Mouse (Mus musculus) limb, embryonic 15.5 days (tissue): ENCODE results near the gene Gm14226. TPM values are rescaled to one million over a fixed set of nuclear protein-coding genes. Genes with fewer than 3 reads are reported as not detected.
A peak's percentile ranks its signal among the peaks of the same experiment; 100 is the strongest.
"Not testable (repeated sequence)": the region's sequence is repeated elsewhere in the genome, so short reads cannot be mapped to it uniquely, and the experiment has no call there.

ENCODE experiments used
- ATAC-seq: fragments of 200-750 bp; cut with Nextera tagmentation; 2 replicates; pipeline ENCODE4 v1.8.0; 2017; ENCODE audit warnings: low read depth, moderate TSS enrichment; ENCODE audit not compliant: insufficient number of reproducible peaks, low FRiP score, low TSS enrichment
- H3K27ac ChIP-seq: fragments of 300-500 bp; sonication (generic); 2 replicates; pipeline ENCODE4 v1.5.1; 2015; ENCODE audit warnings: moderate library complexity, mild to moderate bottlenecking, inconsistent platforms
- H3K27me3 ChIP-seq: fragments of 300-500 bp; sonication (generic); 2 replicates; pipeline ENCODE4 v1.6.1; 2015; ENCODE audit warnings: inconsistent platforms
- H3K36me3 ChIP-seq: fragments of 300-500 bp; sonication (generic); 2 replicates; pipeline ENCODE4 v1.6.1; 2015; ENCODE audit warnings: inconsistent platforms
- H3K4me1 ChIP-seq: fragments of 300-500 bp; sonication (generic); 2 replicates; pipeline ENCODE4 v1.6.1; 2015; ENCODE audit warnings: inconsistent platforms
- H3K4me2 ChIP-seq: fragments of 300-500 bp; sonication (generic); 2 replicates; pipeline ENCODE4 v1.6.1; 2015; ENCODE audit warnings: mild to moderate bottlenecking, inconsistent platforms
- H3K4me3 ChIP-seq: fragments of 300-500 bp; sonication (generic); 2 replicates; pipeline ENCODE4 v1.5.1; 2015; ENCODE audit warnings: mild to moderate bottlenecking, inconsistent platforms
- H3K9ac ChIP-seq: fragments of 300-500 bp; sonication (generic); 2 replicates; pipeline ENCODE4 v1.6.1; 2015; ENCODE audit warnings: inconsistent platforms
- H3K9me3 ChIP-seq: fragments of 300-500 bp; sonication (generic); 2 replicates; pipeline ENCODE4 v1.6.1; 2016; ENCODE audit warnings: inconsistent platforms
- WGBS: fragments of 180-500 bp; shearing (Covaris S2); methylation state at CpG from one replicate; pipeline ENCODE4 v1.1.7; 2015; 5-methylcytosine and 5-hydroxymethylcytosine counted together
- polyA plus RNA-seq: library from polyadenylated mRNA; unstranded; fragments of >200 nt; fragmentation: Nextera tagmentation; extraction: Ambion mirVana; gene quantifications from 2 replicates; pipeline ENCODE4 v1.2.1, GENCODE M21; 2015

The Gm14226 gene
- polyA plus RNA-seq, 1 experiment from 2014 or later = 3.7 TPM

- WGBS = 1% methylated on average over 45 of the region's 45 CpGs
- no peaks in the 10 kb centered on the region for H3K9me3 ChIP-seq
Measured at GRCm38 (mm10) chr2:155050504-155051236, 32.6 kb downstream of the Gm14226 start.

DNA sequence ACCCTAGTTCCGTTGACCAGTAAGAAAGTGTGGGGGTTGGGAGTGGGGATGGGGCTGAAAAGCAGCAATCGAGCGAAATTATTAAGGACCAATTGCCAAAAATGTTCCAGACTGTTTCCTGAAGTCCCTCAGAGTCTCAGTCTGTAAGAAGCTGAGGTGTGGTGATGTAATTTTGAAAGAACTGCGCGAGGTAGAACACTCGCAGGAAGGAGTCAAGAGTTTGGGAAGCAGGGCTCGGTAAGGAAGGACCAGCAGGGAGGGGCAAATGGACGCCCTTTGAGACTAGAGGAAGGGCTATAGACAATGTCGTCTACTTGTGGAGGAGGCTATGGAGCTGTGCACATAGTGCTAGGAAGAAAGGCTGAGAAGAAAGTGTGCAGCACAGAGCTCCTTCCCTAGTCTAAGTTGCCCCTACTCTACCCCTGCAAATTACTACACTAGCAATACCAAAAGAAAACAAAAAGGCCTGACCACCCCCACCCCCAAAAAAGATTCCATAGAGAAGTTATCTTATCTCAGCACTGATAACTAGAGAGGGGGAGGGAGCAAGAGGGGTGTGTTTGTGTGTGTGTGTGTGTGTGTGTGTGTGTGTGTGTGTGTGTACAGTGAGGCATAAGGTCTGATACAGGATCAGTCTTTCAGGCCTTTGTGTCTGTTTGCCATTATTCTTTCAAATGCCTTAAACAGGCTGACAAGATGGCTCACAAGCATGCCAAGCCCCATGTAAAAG is 33.7 kb downstream of the Gm14226 start:
- Histone ChIP-seq H3K27me3 (no peaks in the 10 kb centered on the region), H3K4me2 (peak overlapping the region; percentile 91), H3K4me1 (peaks cover 24% of the 10 kb centered on the region), H3K4me3 (peak overlapping the region; percentile 62), H3K9ac (peak overlapping the region; percentile 40; the same call in 1 of the 2 replicates), H3K9me3 (no peaks in the 10 kb centered on the region), H3K36me3 (no peaks in the 10 kb centered on the region), H3K27ac (peak overlapping the region; percentile 88)
- WGBS = 19% methylated on average over 9 of the region's 9 CpGs
- ATAC-seq = no peak

More at GRCm38 (mm10) chr2:155050504-155051236, 32.6 kb downstream of the Gm14226 start:
- Histone ChIP-seq H3K36me3 (no peaks in the 10 kb centered on the region), H3K9ac (peak overlapping the region; percentile 49), H3K4me3 (peak overlapping the region; percentile 62), H3K27ac (peak overlapping the region; percentile 88), H3K4me2 (peak overlapping the region; percentile 91), H3K4me1 (peaks cover 24% of the 10 kb centered on the region), H3K27me3 (no peaks in the 10 kb centered on the region)
- ATAC-seq = peak; percentile 90

DNA sequence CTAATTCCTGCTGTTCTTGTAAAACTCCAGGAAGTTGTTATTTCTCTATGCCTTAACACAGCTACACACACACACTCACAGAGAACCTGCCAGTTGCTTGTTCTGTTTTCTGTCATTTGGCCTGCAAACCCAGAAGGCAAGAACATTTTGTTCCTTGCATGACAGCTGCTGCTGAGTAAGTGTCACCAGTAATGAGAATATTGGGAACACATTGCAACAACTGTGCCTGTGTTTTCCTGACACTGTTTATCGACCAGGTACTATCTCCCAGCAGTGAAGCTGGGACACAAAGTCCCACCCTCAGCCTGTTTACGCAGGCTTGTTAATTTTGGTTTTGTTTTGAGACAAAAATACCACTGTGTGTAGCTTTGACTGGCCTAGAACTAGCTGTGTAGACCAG is 34.6 kb downstream of the Gm14226 start:
- H3K9ac ChIP-seq = no peak overlapping the region
- no peak overlapping the region for H3K4me2 ChIP-seq
- H3K4me3 ChIP-seq = no peak overlapping the region
- H3K9me3 ChIP-seq = no peaks in the 10 kb centered on the region
- H3K27ac ChIP-seq = no peak overlapping the region
- peaks cover 19% of the 10 kb centered on the region for H3K4me1 ChIP-seq
- 52% methylated on average over 2 of the region's 2 CpGs for WGBS
- H3K36me3 ChIP-seq = no peaks in the 10 kb centered on the region
- no peak for ATAC-seq
- H3K27me3 ChIP-seq = no peaks in the 10 kb centered on the region

DNA sequence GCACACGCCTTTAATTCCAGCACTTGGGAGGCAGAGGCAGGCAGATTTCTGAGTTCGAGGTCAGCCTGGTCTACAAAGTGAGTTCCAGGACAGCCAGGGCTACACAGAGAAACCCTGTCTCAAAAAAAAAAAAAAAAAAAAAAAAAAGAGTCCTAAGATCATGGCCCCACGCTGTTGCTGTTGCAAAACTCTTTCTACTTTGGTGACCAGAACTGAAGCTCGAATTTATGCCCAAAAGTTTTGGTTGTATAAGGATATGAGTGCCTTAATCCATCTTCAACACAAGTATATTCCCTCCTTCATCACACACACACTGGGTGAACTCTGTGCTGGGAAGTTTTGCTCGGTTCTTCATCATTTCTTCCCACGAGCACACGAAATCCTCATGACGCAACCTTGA is 35.4 kb downstream of the Gm14226 start:
- H3K4me1 ChIP-seq = peaks cover 15% of the 10 kb centered on the region
- ATAC-seq, H3K27ac ChIP-seq, H3K27me3 ChIP-seq, H3K4me3 ChIP-seq, H3K9me3 ChIP-seq, H3K36me3 ChIP-seq, H3K4me2 ChIP-seq, H3K9ac ChIP-seq: not testable (repeated sequence)
- WGBS = 93% methylated on average over 8 of the region's 8 CpGs

DNA sequence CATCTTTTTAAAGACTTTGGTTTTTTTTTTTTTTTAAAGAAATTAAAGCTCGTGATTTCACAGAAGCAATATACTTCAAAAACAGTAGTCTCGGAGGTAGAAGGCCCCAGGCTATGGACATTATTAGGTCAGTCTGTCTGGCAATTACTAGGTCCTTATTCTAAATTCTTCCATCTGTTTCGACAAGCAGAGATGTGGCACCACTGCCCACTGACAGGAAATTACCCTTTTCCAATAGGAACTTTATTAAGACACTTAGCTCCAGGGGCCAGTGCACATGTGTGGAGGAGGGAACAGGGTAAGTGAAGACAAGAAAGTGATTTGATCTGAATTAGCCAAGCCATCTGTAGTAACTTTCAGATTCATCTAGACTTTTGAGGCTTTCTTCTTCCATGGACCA is 36.6 kb downstream of the Gm14226 start:
- no peak overlapping the region for H3K27ac ChIP-seq
- ATAC-seq = no peak
- H3K36me3 ChIP-seq = peaks cover 7% of the 10 kb centered on the region
- H3K4me1 ChIP-seq = peaks cover 15% of the 10 kb centered on the region
- no peaks in the 10 kb centered on the region for H3K27me3 ChIP-seq
- H3K9ac ChIP-seq = no peak overlapping the region
- no peak overlapping the region for H3K4me2 ChIP-seq
- H3K4me3 ChIP-seq = no peak overlapping the region
- 22% methylated on average over 3 of the region's 3 CpGs for WGBS
- H3K9me3 ChIP-seq = no peaks in the 10 kb centered on the region

DNA sequence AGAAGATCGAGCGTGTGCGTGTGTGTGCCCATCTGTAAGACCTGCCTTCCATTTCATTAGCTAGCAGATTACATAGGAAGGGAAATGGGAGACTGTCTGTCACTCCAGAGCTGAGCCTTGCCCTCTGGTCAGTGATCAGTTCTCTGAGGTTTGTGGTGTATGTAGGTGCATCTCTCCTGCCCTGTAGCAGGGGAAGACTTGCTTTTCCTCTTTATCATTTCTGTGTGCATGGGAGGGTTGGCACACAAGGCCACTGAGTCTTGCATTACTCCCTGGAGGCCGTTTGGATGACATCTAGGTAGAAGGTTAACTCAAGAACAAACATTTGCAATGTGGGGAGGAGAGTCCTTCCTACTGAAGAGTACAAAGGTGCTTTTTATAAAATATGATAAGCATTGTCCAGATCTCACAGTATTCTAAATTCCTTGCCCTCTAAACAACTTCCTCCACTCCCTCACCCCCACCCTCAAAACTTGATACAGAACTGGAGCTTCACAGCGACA is 38.1 kb downstream of the Gm14226 start:
- Histone ChIP-seq H3K27me3 (no peaks in the 10 kb centered on the region), H3K9ac (no peak overlapping the region), H3K9me3 (no peaks in the 10 kb centered on the region), H3K36me3 (peaks cover 14% of the 10 kb centered on the region), H3K27ac (no peak overlapping the region), H3K4me1 (peaks cover 8% of the 10 kb centered on the region), H3K4me3 (no peak overlapping the region), H3K4me2 (no peak overlapping the region)
- WGBS = 79% methylated on average over 5 of the region's 5 CpGs
- no peak for ATAC-seq

DNA sequence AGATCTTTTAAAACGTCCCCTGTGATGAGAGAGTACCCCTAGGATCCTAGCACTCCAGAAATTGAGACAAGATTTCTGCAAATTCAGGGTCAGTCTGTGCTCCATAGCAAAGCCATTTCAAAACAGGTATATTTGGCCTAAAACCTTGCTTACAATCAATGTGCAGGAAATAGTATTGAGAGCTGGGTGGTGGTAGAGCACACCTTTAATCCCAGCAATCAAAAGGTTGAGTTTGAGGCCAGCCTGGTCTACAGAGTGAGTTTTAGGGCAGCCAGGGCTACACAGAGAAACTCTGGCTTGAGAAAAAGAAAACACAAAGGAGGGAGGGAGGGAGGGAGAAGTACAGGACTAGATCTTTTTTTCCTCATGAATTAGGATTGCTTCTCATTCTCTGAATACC is 39.3 kb downstream of the Gm14226 start:
- Histone ChIP-seq H3K36me3 (peaks cover 27% of the 10 kb centered on the region), H3K27ac (no peak overlapping the region), H3K4me3 (no peak overlapping the region)

DNA sequence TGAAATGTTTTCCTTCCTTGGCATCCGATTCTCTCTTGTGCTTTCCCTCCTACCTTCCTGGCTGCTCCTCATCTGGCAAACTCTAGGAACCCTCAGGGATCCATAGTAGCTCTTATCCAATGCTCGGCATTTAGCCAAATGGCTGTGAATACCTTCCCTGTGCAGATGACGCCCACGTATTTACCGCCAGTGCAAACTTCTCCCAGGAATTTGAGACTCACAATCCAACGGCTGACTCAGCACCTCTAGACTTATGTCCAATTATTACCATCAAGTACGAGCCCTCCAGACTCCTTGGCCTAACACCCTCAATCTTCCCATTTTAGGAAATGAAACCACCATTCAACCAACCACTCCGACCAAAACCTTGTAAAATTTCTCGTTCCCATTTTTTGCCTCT is 53.0 kb downstream of the Gm14226 start:
- H3K9ac ChIP-seq = no peak overlapping the region
- peaks cover 24% of the 10 kb centered on the region for H3K36me3 ChIP-seq
- 76% methylated on average over 9 of the region's 9 CpGs for WGBS

More for the DNA sequence above, 39.3 kb downstream of the Gm14226 start:
- H3K27me3 ChIP-seq = no peaks in the 10 kb centered on the region
- no peaks in the 10 kb centered on the region for H3K4me1 ChIP-seq
- no peak overlapping the region for H3K4me2 ChIP-seq
- no peak overlapping the region for H3K9ac ChIP-seq
- no peak for ATAC-seq
- WGBS = 74% methylated on average over 1 of the region's 1 CpGs
- no peaks in the 10 kb centered on the region for H3K9me3 ChIP-seq

GRCm38 (mm10) chr2:155072353-155073145 is 54.5 kb downstream of the Gm14226 start:
- peak overlapping the region; percentile 71; the same call in 1 of the 2 replicates for H3K4me2 ChIP-seq
- H3K4me1 ChIP-seq = peaks cover 18% of the 10 kb centered on the region
- peaks cover 11% of the 10 kb centered on the region; the same call in 1 of the 2 replicates for H3K36me3 ChIP-seq
- no peaks in the 10 kb centered on the region for H3K9me3 ChIP-seq
- no peak overlapping the region for H3K27ac ChIP-seq
- no peak for ATAC-seq
- no peak overlapping the region for H3K9ac ChIP-seq
- 79% methylated on average over 8 of the region's 8 CpGs for WGBS
- no peak overlapping the region; the same call in 1 of the 2 replicates for H3K4me3 ChIP-seq
- H3K27me3 ChIP-seq = no peaks in the 10 kb centered on the region

More for the DNA sequence above, 53.0 kb downstream of the Gm14226 start:
- H3K9me3 ChIP-seq = no peaks in the 10 kb centered on the region
- no peak overlapping the region for H3K4me3 ChIP-seq
- no peaks in the 10 kb centered on the region for H3K27me3 ChIP-seq
- peaks cover 18% of the 10 kb centered on the region for H3K4me1 ChIP-seq
- no peak for ATAC-seq
- H3K27ac ChIP-seq = no peak overlapping the region
- H3K4me2 ChIP-seq = no peak overlapping the region

DNA sequence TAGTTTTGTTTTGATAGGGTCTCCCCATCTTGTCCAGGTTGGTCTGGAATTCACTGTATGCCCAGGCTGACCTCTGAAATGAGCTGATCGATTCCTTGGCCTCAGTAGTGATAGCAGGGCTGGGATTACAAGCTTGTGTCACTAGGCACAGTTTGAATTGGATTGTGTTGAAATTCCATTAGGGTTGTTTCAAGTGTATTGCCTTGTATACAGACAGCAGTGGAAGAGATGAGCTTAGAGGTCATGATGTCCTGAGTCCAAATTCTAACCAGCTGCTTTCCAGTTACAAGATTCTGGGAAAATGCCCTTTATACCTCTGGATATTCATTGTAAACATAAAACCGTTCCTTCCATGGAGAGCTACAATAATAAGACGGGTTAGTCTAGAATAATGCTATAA is 55.3 kb downstream of the Gm14226 start:
- Histone ChIP-seq H3K4me2 (peak overlapping the region; percentile 71), H3K36me3 (peaks cover 3% of the 10 kb centered on the region; the same call in 1 of the 2 replicates), H3K4me1 (peaks cover 18% of the 10 kb centered on the region), H3K27me3 (no peaks in the 10 kb centered on the region), H3K9me3 (no peaks in the 10 kb centered on the region), H3K9ac (peak overlapping the region; percentile 69), H3K4me3 (peak overlapping the region; percentile 73), H3K27ac (0 out of 2 replicates have a peak overlapping the region, but pooled peaks have one; percentile 80)
- no peak for ATAC-seq
- WGBS = 25% methylated on average over 3 of the region's 3 CpGs

- Histone ChIP-seq H3K27ac (peak within 1 kb of the TSS; percentile 80), H3K9ac (peak within 1 kb of the TSS; percentile 69), H3K4me2 (peak within 1 kb of the TSS; percentile 71), H3K4me3 (peak within 1 kb of the TSS; percentile 73), H3K27me3 (no peaks in the 10 kb centered on the region), H3K36me3 (no peaks in the 10 kb centered on the region), H3K4me1 (peaks cover 18% of the 10 kb centered on the region), H3K9me3 (no peaks in the 10 kb centered on the region)
- peak; percentile 93 for ATAC-seq
- under 1% methylated on average over 56 of the region's 56 CpGs for WGBS
Measured at GRCm38 (mm10) chr2:155073978-155074765, 56.1 kb downstream of the Gm14226 start, which contains the start of gene Ahcy. TSS of gene Ahcy (minus strand) at chr2:155074497.
